Mouse (Mus musculus) lung, postnatal 14 days (tissue): Measurements from ENCODE around the gene Syt5.

ENCODE experiments used
- DNase-seq: peaks from one replicate; pipeline ENCODE4 v3.0.0; 2021

The Syt5 gene

GRCm38 (mm10) chr7:4521231-4522003 is 25.9 kb downstream of the Syt5 start:
- DNase-seq = no peak

- DNase-seq = no peak
These were observed 28.9 kb downstream of the Syt5 start for GRCm38 (mm10) chr7:4518487-4518886.

- no peak for DNase-seq
These were observed 30.9 kb downstream of the Syt5 start, which contains the start of gene Tnnt1 for GRCm38 (mm10) chr7:4516332-4517050. Gene Tnnt1 (minus strand): TSS chr7:4516382.

- no peak for DNase-seq
These were observed 31.5 kb downstream of the Syt5 start for GRCm38 (mm10) chr7:4515853-4516252.

DNA sequence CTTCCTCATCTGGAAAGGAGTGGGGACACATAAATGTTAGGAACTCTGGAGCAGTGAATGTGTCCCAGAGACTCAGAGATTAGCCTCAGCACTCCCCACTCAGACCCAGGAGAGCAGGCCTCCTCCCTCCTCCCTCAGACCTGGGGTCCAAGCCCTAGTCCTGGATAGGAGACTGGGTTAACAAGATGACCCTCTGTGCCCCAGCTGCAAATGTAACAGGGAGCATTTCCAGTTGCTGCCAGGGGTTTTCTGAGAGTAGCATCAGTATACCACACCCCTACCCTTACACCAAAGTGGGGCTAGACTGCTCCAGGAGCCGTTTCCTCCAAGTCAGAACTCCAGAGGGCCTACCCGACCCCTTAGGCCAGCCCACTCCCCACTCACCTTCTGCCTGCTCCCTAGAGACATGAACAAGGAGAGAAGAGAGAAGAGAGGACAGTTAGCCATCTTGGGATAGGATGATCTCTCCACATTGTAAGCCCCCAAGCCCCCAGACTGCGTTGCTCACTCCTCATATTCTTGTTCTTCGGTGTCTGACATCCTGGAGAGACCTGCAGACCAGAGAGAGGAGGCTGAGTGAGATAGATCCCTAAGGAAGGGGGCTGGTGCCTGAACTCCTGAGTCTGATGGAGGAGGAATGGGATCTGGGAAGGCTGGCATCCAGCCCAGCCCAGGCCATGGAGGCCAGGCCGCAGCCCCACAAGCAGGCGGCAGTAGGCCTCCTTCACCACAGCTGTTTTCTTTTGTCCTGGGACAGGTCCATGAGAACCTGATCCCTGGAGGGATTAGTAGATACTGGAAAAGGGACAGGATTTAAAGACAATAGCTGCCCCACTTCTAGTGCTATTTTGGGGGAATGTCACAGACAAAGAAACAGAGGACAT is 33.3 kb downstream of the Syt5 start:
- DNase-seq = no peak

DNA sequence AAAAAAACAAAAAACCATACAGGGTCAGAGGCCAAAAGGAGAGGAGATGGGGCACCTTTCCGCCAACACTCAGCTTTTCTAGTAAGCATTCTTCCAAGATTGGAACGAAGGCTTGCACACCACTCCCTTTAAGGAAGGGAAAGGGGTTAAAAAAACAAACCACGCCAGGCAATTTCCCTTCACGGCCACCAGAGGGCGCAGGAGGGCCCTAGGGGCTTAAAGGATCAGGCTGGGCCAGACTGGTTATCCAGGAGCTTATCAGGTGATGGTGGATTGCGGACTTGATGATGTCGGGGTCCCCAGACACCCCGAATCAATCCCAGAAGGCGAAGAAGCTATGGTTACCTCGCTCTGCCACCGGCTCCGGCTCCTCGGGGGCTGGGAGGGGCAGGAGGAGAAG is 34.1 kb downstream of the Syt5 start:
- peak; percentile 57 for DNase-seq

DNA sequence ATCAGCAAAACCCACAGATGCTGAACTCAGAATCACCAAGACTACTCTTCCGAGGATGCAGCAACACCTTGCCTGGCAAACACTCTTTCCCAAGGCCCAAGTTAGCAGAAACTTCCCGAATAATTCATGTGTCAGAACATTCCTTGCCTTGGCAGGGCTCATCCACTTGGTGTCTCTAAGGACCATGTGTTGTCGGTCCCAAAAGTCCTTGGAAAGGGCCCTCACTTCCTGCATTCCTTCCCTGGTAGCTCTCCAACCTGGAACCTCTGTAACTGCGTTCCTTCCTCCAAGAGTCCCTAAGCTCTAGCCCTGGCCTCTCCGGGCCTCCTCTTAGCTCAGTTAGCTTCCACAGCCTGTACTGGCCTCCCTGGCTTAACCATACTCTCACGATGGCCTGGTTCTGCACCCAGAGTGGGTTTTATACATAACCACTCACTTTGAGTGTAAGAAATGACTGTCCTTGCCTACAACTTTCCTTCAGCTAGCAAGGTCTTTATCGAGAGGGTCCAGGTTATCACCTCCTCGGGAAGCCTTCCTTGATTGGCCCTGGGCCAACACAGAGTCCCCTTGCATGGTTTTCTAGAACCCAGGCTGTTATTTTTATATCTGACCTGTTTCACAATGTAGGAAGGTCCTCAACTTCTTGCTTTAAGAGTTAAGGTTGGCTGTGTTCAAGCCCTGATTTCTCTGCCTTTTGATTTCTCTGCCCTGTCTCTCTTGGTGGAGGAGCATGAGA is 35.7 kb downstream of the Syt5 start:
- DNase-seq = no peak

DNA sequence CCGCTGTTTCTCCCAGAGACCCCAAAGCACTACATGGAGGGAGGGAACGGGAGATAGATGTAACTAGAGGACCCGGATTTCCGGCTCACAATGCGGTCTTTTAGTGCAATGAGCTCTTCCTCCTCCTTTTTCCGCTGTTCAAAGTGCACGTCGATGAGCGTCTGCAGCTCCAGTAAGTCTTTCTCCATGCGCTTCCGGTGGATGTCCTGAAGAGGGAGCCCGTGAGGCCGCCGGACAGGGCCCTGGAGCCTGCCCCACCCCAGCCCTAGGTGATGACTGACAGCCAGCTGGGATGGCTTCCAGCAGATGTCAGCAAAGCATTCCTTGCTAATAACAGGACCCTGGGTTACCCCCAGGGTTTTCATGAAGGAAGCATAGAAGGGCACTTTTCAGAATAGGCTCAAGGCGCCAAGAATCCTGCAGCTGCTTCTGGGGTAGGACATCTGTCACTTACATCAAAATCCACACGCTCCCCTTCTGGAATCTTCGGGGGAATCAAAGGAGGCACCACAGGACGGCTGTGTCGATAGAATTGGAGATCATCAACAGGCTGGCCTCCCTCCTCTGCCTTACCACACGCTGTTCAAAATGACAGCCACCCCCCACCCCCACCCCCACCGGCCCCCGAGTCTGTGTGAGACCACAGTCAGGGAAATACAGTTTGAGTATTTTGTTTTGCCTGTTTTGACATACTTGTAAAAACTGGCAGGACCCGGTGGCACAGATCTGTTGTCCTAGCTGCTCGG is 37.3 kb downstream of the Syt5 start:
- DNase-seq = peak; percentile 89

GRCm38 (mm10) chr7:4508739-4509116 is 38.6 kb downstream of the Syt5 start:
- no peak for DNase-seq

DNA sequence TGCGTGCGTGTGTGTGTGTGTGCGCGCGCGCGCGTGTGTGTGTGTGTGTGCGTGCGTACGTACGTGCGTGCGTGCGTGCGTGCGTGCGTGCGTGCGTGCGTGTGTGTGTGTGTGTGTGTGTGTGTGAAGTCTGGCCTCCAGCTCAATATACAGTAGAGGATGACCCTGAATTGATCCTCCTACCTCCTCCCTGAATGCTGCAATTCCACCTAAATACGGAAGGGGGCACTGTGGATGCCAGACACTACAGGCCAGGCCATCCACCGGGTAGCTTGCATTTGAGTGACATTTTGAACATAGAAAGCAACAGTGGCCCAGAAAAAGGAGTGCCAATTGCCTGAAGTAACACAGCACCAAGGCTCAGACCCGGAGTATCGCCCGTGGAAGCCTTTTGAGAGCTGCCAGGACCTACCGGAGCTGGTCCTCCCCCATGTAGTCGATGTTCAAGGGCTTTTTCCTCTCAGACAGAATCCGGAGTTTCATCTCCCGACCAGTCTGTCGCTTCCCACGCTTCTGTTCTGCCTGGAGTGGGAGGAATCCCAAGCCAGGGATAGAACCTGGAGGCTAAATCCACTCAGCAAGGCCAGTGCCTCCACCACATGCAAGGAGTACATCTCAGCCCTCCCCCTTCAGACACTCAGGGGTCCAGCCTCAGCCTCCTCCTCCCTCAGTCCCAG is 39.1 kb downstream of the Syt5 start:
- no peak for DNase-seq

DNA sequence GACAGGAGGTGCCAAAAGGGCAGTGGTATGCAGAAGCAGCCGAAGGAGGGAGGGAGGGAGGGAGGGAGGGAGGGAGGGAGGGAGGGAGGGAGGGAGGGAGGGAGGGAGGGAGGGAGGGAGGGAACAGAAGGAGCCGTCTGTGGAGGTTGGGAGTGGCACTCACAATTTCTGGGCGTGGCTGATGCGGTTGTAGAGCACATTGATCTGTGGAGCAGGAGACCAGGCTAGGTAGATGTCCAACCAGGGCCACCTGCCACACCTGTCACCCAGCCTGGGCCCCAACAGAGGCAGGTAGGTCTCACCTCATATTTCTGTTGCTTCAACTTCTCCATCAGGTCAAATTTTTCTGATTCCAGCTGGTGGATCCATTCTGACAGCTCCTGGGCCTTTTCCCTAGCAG is 40.1 kb downstream of the Syt5 start:
- no peak for DNase-seq

DNA sequence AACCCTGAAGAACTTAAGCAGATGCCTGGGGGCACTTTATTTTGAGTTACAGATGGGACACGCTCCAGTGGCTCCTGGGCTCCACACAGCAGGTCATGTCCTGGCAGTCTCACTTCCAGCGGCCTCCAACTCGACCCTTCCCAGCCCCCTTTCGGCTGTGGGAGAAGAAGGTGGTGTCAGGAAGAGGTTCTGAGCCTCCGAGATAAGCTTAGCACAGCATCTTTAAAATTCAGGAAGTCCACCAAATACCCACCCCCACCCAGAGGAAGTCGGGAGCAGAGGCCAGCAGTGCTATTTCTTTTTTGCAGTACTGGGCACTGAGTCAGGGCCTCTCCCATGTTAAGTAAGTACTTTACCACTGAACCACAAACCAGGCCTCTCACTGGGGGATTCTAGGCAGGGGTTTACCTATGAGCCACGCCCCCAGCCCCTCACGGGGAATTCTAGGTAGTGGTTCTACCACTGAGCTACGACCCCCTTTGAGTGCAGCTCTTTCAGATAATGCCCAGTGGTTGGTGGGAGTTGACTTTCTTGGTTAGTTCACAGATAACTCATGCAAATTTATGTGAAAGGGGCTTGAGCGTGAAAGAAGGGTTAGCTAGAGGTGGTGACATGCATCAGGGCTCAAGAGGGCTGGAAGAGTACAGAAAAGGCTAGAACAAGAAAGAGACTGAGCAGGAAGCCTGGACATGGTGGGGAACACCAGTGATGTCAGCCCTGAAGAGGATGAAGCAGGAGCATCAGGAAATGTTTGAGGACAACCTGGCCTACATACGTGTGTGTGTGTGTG is 42.5 kb downstream of the Syt5 start:
- DNase-seq = no peak

DNA sequence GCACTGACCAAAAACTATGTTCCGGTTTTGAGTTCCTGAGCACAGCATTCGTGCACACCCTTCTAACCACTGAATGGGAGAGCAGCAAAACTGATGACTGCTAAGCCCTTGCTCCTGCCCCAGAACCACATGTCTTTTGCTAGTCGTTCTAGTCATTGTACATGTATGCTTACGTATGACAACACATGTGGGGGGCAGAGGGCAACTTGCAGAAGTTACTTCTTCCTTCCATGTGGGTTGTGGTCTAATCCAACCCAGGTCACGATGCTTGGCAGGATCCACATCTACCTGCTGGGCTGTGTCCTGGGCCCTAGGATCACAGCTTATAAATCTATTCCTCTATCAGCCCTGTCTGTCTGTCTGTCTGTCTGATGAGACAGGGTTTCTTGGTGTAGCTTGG is 43.5 kb downstream of the Syt5 start:
- DNase-seq = no peak

- DNase-seq = no peak
These were observed 44.2 kb downstream of the Syt5 start for GRCm38 (mm10) chr7:4503100-4503499.

- no peak for DNase-seq
These were observed 44.8 kb downstream of the Syt5 start for GRCm38 (mm10) chr7:4502421-4503090.

DNA sequence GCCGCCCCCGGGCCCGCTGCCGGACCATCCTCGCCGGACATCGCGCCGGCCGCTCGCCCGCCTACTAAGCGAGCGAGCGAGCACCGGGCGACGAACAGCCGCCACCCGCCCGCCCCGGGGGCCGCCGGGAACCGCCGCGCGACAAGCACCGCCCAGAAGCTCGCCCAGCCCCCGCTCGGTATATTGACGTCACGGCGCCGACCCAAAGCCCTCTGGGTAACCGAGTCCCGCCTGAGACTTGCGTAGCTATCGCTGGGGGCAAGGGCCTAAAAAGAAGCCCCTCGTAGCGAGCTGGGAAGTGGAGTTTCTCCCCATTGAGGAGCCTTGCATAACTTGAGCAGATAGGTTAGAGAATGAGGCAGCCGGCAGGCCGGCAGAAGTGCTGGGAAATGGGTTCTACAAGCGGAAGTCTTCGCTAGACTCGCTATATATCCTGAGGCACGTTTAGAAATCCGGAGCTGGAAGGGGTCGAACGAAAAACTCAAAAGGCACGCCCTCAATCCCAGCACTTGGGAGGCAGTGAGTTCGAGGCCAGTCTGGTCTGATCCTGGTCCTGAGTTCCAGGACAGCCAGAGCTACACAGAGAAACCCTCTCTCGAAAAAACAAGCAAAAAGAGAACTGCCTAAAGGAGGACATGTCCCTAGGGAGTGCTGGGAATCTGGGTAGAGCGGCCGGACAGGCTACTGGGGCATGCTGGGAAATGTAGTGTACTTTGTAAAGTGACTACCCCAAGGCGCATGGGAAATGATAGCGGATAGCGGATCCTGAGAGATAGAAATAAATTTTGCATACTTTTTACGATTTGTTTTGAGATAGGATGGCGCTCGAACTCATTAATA is 45.6 kb downstream of the Syt5 start, which contains the start of gene Ppp1r12c:
Gene Ppp1r12c (minus strand): TSS at position 123 of the 840 bp plus-strand sequence.
- peak; percentile 97 for DNase-seq

- DNase-seq = peak; percentile 44
These were observed 46.4 kb downstream of the Syt5 start for GRCm38 (mm10) chr7:4500892-4501471.

- no peak for DNase-seq
These were observed 48.3 kb downstream of the Syt5 start for GRCm38 (mm10) chr7:4499034-4499433.
